Mouse (Mus musculus) layer of hippocampus, postnatal 10 days (tissue): ENCODE measurements around the gene Stra8. TPM values are rescaled to one million over a fixed set of nuclear protein-coding genes. Genes with fewer than 3 reads are reported as not detected.

Experiments
- total RNA-seq, 2 experiments: library from RNA; stranded (reverse); gene quantifications; 2 replicates each; pipeline ENCODE4 v1.2.3; 2021

Stra8 gene
- total RNA-seq, 2 experiments from 2014 or later: not detected

Other genes starting within 250 kb of the Stra8 start
- gene Agbl3, start 139.7 kb upstream of the Stra8 start, total RNA-seq: 10 to 100 TPM; 19.2 to 21.2 TPM
- gene Tmem140, start 57.0 kb upstream of the Stra8 start, total RNA-seq: 1 to 10 TPM; 1.1 to 1.8 TPM
- gene Cyren, start 42.1 kb upstream of the Stra8 start, total RNA-seq: 1 to 10 TPM; 5.4 TPM
- 10 to 100 TPM; 32.6 to 34.9 TPM for gene Wdr91, start 9.3 kb upstream of the Stra8 start, total RNA-seq
- gene Slc23a4, start 68.2 kb downstream of the Stra8 start, total RNA-seq: 1 to 10 TPM; 1.3 to 1.9 TPM
- gene Cnot4, start 213.6 kb downstream of the Stra8 start, total RNA-seq: 10 to 100 TPM; 37.5 to 41.0 TPM